Comparison of ENCODE assay signal across 7 mouse cellular contexts in the genomic region with DNA sequence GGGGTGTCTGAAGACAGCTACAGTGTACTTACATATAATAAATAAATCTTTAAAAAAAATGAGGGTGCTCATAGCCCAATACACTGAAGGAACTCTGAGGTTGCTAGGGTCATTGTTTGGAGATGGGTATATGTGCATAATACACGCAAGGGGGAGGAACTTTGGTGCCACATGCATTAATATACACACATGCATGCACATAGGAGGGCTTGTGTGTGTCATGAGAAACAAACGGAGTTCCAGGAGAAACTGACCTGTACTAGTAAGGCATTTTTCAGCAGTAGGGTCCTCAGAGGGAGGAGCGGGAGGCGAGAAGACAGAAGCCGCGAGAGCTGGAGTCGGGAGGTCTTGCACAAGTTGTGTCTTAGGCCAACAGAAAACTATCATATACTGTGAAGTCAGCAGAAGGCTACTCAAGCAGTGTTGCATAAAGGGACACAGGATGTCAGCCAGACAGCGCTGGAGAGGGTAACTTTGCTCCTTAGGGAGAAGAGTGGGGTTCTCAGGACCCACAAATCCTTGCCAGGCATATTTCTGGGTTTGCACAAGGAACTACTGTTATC. TPM values are rescaled to one million over a fixed set of nuclear protein-coding genes. Genes with fewer than 3 reads are reported as not detected.
DNase-seq lines count a peak whose midpoint lies in the region; ATAC-seq and TF ChIP-seq lines count a peak whose summit lies in the region.

No protein-coding gene starts in this region.

- H3K4me2 ChIP-seq in hindbrain, embryonic 16.5 days (ENCODE audit: low read length): peak overlapping the region; percentile 55

- 0 out of 2 replicates have a peak overlapping the region, but pooled peaks have one; percentile 48 for H3K27ac ChIP-seq in hindbrain, embryonic 16.5 days (ENCODE audit: low read depth, low read length)

- H3K36me3 ChIP-seq in G1E (replicated peaks): peaks cover 4% of the 10 kb centered on the region
- H3K36me3 ChIP-seq in hindbrain, embryonic 16.5 days (ENCODE audit: control insufficient read depth, insufficient read depth, low read length): no peaks in the 10 kb centered on the region

- H3K9ac ChIP-seq in hindbrain, embryonic 16.5 days (ENCODE audit: low read depth, low read length): no peak overlapping the region

- no peak for DNase-seq in G1E (ENCODE audit: low spot score)
- no peak for DNase-seq in gastrocnemius, postnatal 25 days
- no peak for DNase-seq in gastrocnemius, adult 18-20 months (ENCODE audit: low spot score)

- H3K4me1 ChIP-seq in G1E (ENCODE audit: insufficient read depth, low read depth, low read length): peaks cover 20% of the 10 kb centered on the region
- no peaks in the 10 kb centered on the region; the same call in 1 of the 2 replicates for H3K4me1 ChIP-seq in hindbrain, embryonic 16.5 days (ENCODE audit: control insufficient read depth, insufficient read depth, low read depth, low read length)

- peak overlapping the region; percentile 49; the same call in 1 of the 2 replicates for H3K4me3 ChIP-seq in G1E (ENCODE audit: low read depth, low read length)
- peak overlapping the region; percentile 23 for H3K4me3 ChIP-seq in hindbrain, embryonic 16.5 days (ENCODE audit: low read length)

- no peaks in the 10 kb centered on the region for H3K27me3 ChIP-seq in G1E (ENCODE audit: insufficient read depth, low read length)
- no peaks in the 10 kb centered on the region for H3K27me3 ChIP-seq in hindbrain, embryonic 16.5 days (replicated peaks; ENCODE audit: control insufficient read depth, insufficient read depth, low read length)

- no peak for ATAC-seq in G1E (ENCODE audit: extremely low read depth, insufficient number of reproducible peaks, low FRiP score, poor library complexity, severe bottlenecking)
- ATAC-seq in common myeloid progenitor, adult 5-6 weeks (replicated peaks; ENCODE audit: low read depth, poor library complexity, severe bottlenecking): peak; percentile 45
- ATAC-seq in hindbrain, embryonic 16.5 days: peak; percentile 59
- ATAC-seq in megakaryocyte progenitor cell, adult 5-6 weeks (replicated peaks; ENCODE audit: poor library complexity): peak; percentile 40
- ATAC-seq in erythroblast, adult 5-6 weeks (replicated peaks; ENCODE audit: low FRiP score, poor library complexity, severe bottlenecking): no peak

- no peaks in the 10 kb centered on the region for H3K9me3 ChIP-seq in G1E (replicated peaks)
- no peaks in the 10 kb centered on the region for H3K9me3 ChIP-seq in hindbrain, embryonic 16.5 days (ENCODE audit: control insufficient read depth, low read length)

- TF ChIP-seq CTCF in G1E (IDR thresholded peaks at IDR 0.05; ENCODE audit: low read depth, low read length): no peak

- WGBS in hindbrain, embryonic 16.5 days: 70% methylated on average over 8 of the region's 8 CpGs

RNA-seq across cellular contexts. Expression of gene Mcrs1, which starts 7.5 kb away (rescaled TPM):
- total RNA-seq in G1E (2014; fragmentation: Nextera tagmentation): 29.8 and 39.4 TPM in 2 replicates
- total RNA-seq in G1E (2017): 45.7 and 60.1 TPM in 2 replicates
- polyA plus RNA-seq in G1E (2012): 75.9 and 83.4 TPM in 2 replicates
- total RNA-seq in common myeloid progenitor, adult 5-6 weeks (2017): 57.8 and 61.0 TPM in 2 replicates
- polyA plus RNA-seq in hindbrain, embryonic 16.5 days (2015; fragmentation: Nextera tagmentation; extraction: Ambion mirVana): 204 and 215 TPM in 2 replicates
- 37.8 and 41.4 TPM in 2 replicates for total RNA-seq in megakaryocyte progenitor cell, adult 5-6 weeks (2015)
- total RNA-seq in megakaryocyte progenitor cell, adult 5-6 weeks (2017): 28.2 and 39.7 TPM in 2 replicates
- 13.8 and 14.2 TPM in 2 replicates for total RNA-seq in erythroblast, adult 5-6 weeks (2015; ENCODE audit: low replicate concordance)
- total RNA-seq in erythroblast, adult 5-6 weeks (2017; ENCODE audit: low replicate concordance): 12.5 and 20.0 TPM in 2 replicates
- 10 to 100 TPM; 20.9 to 28.7 TPM for total RNA-seq in gastrocnemius, postnatal 25 days (2021)
- total RNA-seq in gastrocnemius, adult 18-20 months (2021): 10 to 100 TPM; 22.1 to 25.2 TPM

RNA-seq across cellular contexts. Expression of gene Kcnh3, which starts 34.6 kb away (rescaled TPM):
- not detected in 2 replicates for total RNA-seq in G1E (2014; fragmentation: Nextera tagmentation)
- total RNA-seq in G1E (2017): 0.05 TPM in 1 of 2 replicates, not detected in the other
- polyA plus RNA-seq in G1E (2012): not detected in 2 replicates
- total RNA-seq in common myeloid progenitor, adult 5-6 weeks (2017): 0.05 TPM in 1 of 2 replicates, not detected in the other
- polyA plus RNA-seq in hindbrain, embryonic 16.5 days (2015; fragmentation: Nextera tagmentation; extraction: Ambion mirVana): 1.1 TPM in 2 replicates
- total RNA-seq in megakaryocyte progenitor cell, adult 5-6 weeks (2015): not detected in 2 replicates
- total RNA-seq in megakaryocyte progenitor cell, adult 5-6 weeks (2017): not detected in 2 replicates
- total RNA-seq in erythroblast, adult 5-6 weeks (2015; ENCODE audit: low replicate concordance): not detected in 2 replicates
- total RNA-seq in erythroblast, adult 5-6 weeks (2017; ENCODE audit: low replicate concordance): not detected in 2 replicates
- total RNA-seq in gastrocnemius, postnatal 25 days (2021): not detected
- total RNA-seq in gastrocnemius, adult 18-20 months (2021): not detected

RNA-seq across cellular contexts. Expression of gene Prpf40b, which starts 35.6 kb away (rescaled TPM):
- total RNA-seq in G1E (2014; fragmentation: Nextera tagmentation) (39.1 and 39.5 TPM in 2 replicates), G1E (2017) (10.1 and 13.1 TPM in 2 replicates)
- 47.2 and 53.8 TPM in 2 replicates for polyA plus RNA-seq in G1E (2012)
- 4.3 and 13.7 TPM in 2 replicates for total RNA-seq in common myeloid progenitor, adult 5-6 weeks (2017)
- polyA plus RNA-seq in hindbrain, embryonic 16.5 days (2015; fragmentation: Nextera tagmentation; extraction: Ambion mirVana): 114 and 117 TPM in 2 replicates
- 7.8 and 11.0 TPM in 2 replicates for total RNA-seq in megakaryocyte progenitor cell, adult 5-6 weeks (2015)
- total RNA-seq in megakaryocyte progenitor cell, adult 5-6 weeks (2017): 8.1 and 10.3 TPM in 2 replicates
- total RNA-seq in erythroblast, adult 5-6 weeks (2015; ENCODE audit: low replicate concordance): 2.3 TPM in 1 of 2 replicates, not detected in the other
- total RNA-seq in erythroblast, adult 5-6 weeks (2017; ENCODE audit: low replicate concordance): 1.4 and 2.0 TPM in 2 replicates
- 10 to 100 TPM; 20.0 to 20.7 TPM for total RNA-seq in gastrocnemius, postnatal 25 days (2021)
- total RNA-seq in gastrocnemius, adult 18-20 months (2021): 10 to 100 TPM; 21.9 to 25.4 TPM

RNA-seq across cellular contexts. Expression of gene Fam186b, which starts 36.4 kb away (rescaled TPM):
- total RNA-seq in G1E (2014; fragmentation: Nextera tagmentation) (not detected in 2 replicates), G1E (2017) (0.12 TPM in 1 of 2 replicates, not detected in the other)
- not detected in 2 replicates for polyA plus RNA-seq in G1E (2012)
- total RNA-seq in common myeloid progenitor, adult 5-6 weeks (2017): not detected in 2 replicates
- 0.85 and 1.2 TPM in 2 replicates for polyA plus RNA-seq in hindbrain, embryonic 16.5 days (2015; fragmentation: Nextera tagmentation; extraction: Ambion mirVana)
- not detected in 2 replicates for total RNA-seq in megakaryocyte progenitor cell, adult 5-6 weeks (2015)
- total RNA-seq in megakaryocyte progenitor cell, adult 5-6 weeks (2017): not detected in 2 replicates
- 0.63 TPM in 1 of 2 replicates, not detected in the other for total RNA-seq in erythroblast, adult 5-6 weeks (2015; ENCODE audit: low replicate concordance)
- not detected in 2 replicates for total RNA-seq in erythroblast, adult 5-6 weeks (2017; ENCODE audit: low replicate concordance)
- total RNA-seq in gastrocnemius, postnatal 25 days (2021): not detected
- not detected for total RNA-seq in gastrocnemius, adult 18-20 months (2021)

Comparison
In these comparisons a context has a peak if more than half of its experiments do, and no peak if none do; other contexts are left out.
1. ATAC-seq: peak in common myeloid progenitor, adult 5-6 weeks (single experiment), hindbrain, embryonic 16.5 days (single experiment) and megakaryocyte progenitor cell, adult 5-6 weeks (single experiment); none in G1E (single experiment) and erythroblast, adult 5-6 weeks (single experiment).